Mouse (Mus musculus) thymus, adult 2 months (tissue): Measurements from ENCODE around the gene Atg13.

Experiments used
- CTCF ChIP-seq: fragments of 200-500 bp; IDR thresholded peaks from 2 replicates; pipeline ENCODE4 v1.5.1; 2012; ENCODE audit warnings: mild to moderate bottlenecking, control low read depth, low read length, moderate library complexity, borderline replicate concordance; ENCODE audit not compliant: control insufficient read depth, poor library complexity, insufficient read depth; ENCODE audit errors: extremely low read depth
- POLR2A ChIP-seq: fragments of 200-500 bp; IDR thresholded peaks from 2 replicates; pipeline ENCODE4 v1.6.1; 2012; ENCODE audit warnings: mild to moderate bottlenecking, low read length, control low read depth, moderate library complexity; ENCODE audit not compliant: control insufficient read depth, poor library complexity, insufficient read depth; ENCODE audit errors: extremely low read depth

- TF ChIP-seq CTCF (no peak), POLR2A (no peak)
Measured at GRCm38 (mm10) chr2:91659657-91660056, 50.7 kb downstream of the Atg13 start.
